Mouse (Mus musculus) spleen, adult 2 months (tissue): ENCODE results near the gene Ntrk3. TPM values are rescaled to one million over a fixed set of nuclear protein-coding genes. Genes with fewer than 3 reads are reported as not detected.

Experiments used
- DNase-seq, 2 experiments: peaks; one replicate each; pipeline versions ENCODE4 v3.0.0 to v3.0.0-alpha.2; 2012 to 2021; ENCODE audit warnings: low spot score in 2 of 2, low read depth in 1 of 2
- H3K27ac ChIP-seq: fragments of 200-500 bp; 2 replicates; pipeline ENCODE4 v1.5.1; 2012; ENCODE audit warnings: low read length, inconsistent platforms; ENCODE audit not compliant: insufficient read depth
- H3K27me3 ChIP-seq: fragments of 200-500 bp; 2 replicates; pipeline ENCODE4 v1.6.1; 2012; ENCODE audit warnings: mild to moderate bottlenecking, moderate library complexity, low read length, inconsistent platforms; ENCODE audit not compliant: control insufficient read depth, insufficient read depth
- H3K36me3 ChIP-seq: fragments of 200-500 bp; 2 replicates; pipeline ENCODE4 v1.6.1; 2012; ENCODE audit warnings: mild to moderate bottlenecking, low read length, inconsistent platforms; ENCODE audit not compliant: control insufficient read depth, insufficient read depth
- H3K4me1 ChIP-seq: fragments of 200-500 bp; 2 replicates; pipeline ENCODE4 v1.6.1; 2011; ENCODE audit warnings: inconsistent platforms; ENCODE audit not compliant: control insufficient read depth, insufficient read depth, insufficient read length
- H3K4me3 ChIP-seq: fragments of 200-500 bp; 2 replicates; pipeline ENCODE4 v1.5.1; 2011; ENCODE audit warnings: mild to moderate bottlenecking, inconsistent platforms; ENCODE audit not compliant: insufficient read depth, insufficient read length; ENCODE audit errors: extremely low read depth
- CTCF ChIP-seq: fragments of 200-500 bp; IDR thresholded peaks from 2 replicates; pipeline ENCODE4 v1.5.1; 2011; ENCODE audit warnings: mild to moderate bottlenecking, inconsistent platforms; ENCODE audit not compliant: insufficient read depth, insufficient read length, insufficient replicate concordance; ENCODE audit errors: extremely low read depth
- POLR2A ChIP-seq: fragments of 200-500 bp; IDR thresholded peaks from 2 replicates; pipeline ENCODE4 v1.6.1; 2011; ENCODE audit warnings: low read depth, low read length, inconsistent platforms
- WGBS: fragments of 180-500 bp; shearing (Covaris S2); methylation state at CpG from one replicate; pipeline ENCODE4 v1.1.7; 2018; 5-methylcytosine and 5-hydroxymethylcytosine counted together
- polyA plus RNA-seq: library from polyadenylated mRNA; depleted of rRNA; stranded (reverse); fragments of >200 nt; gene quantifications from 2 replicates; pipeline ENCODE4 v1.2.3, GENCODE M21; 2012

The Ntrk3 gene
- polyA plus RNA-seq, 1 experiment = 1.5 TPM

- Histone ChIP-seq H3K4me1 (no peaks in the 10 kb centered on the region), H3K27ac (no peak overlapping the region), H3K36me3 (no peaks in the 10 kb centered on the region), H3K27me3 (no peaks in the 10 kb centered on the region), H3K4me3 (no peak overlapping the region)
- 88% methylated on average over 3 of the region's 3 CpGs for WGBS
- no peak for DNase-seq
- TF ChIP-seq POLR2A (no peak), CTCF (no peak)
Observed at GRCm38 (mm10) chr7:78483729-78484128, 254.1 kb downstream of the Ntrk3 start.

GRCm38 (mm10) chr7:78483061-78483460 lies 254.8 kb downstream of the Ntrk3 start:
- DNase-seq = no peak
- 87% methylated on average over 2 of the region's 2 CpGs for WGBS
- Histone ChIP-seq H3K36me3 (no peaks in the 10 kb centered on the region), H3K27ac (no peak overlapping the region), H3K27me3 (no peaks in the 10 kb centered on the region), H3K4me3 (no peak overlapping the region), H3K4me1 (no peaks in the 10 kb centered on the region)
- TF ChIP-seq CTCF = no peak
- TF ChIP-seq POLR2A = no peak

DNA sequence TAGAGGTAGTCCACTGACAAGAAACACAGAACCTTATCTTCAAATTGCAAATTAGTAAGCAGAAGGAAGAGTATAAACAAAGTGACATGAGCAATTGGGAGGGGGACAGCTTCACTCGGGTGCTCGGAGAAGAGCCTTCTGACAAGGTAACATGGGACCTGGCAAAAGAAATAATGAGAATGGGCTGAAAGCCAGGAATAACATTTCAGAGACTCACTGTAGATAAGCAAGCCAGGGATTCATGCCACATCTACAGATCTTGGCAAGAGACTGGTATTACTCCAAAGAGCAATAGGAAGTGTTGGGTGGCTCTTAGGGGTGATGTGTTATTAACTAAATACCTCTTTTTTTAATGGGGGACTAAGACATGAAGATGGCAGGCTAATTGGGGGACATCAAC lies 258.9 kb downstream of the Ntrk3 start:
- no peaks in the 10 kb centered on the region for H3K27me3 ChIP-seq
- WGBS = 88% methylated on average over 2 of the region's 2 CpGs
- TF ChIP-seq CTCF (no peak), POLR2A (no peak)
- no peaks in the 10 kb centered on the region for H3K4me1 ChIP-seq
- H3K36me3 ChIP-seq = no peaks in the 10 kb centered on the region
- H3K27ac ChIP-seq = no peak overlapping the region
- H3K4me3 ChIP-seq = no peak overlapping the region
- DNase-seq = no peak

DNA sequence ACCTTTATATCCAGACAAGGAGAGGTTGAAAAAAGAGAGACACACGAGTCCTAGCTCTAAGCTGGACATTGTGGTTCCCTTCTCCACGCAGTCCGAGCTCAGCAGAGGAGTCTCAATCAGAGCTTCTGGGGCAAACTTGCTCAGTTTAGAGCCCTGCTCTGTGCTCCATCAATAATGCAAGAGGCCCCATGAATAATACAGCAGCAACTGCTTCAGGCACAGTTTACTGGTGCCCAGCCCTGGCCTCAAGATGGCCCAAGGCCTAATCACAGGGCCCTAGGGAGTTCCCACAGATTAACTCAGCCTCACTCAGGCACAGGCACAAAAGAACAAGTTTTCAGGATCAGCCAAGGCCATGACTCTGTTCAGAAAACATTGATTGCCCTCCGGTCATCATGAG lies 266.1 kb downstream of the Ntrk3 start:
- H3K36me3 ChIP-seq = no peaks in the 10 kb centered on the region
- DNase-seq = no peak
- TF ChIP-seq POLR2A (no peak), CTCF (no peak)
- WGBS = 78% methylated on average over 4 of the region's 4 CpGs
- H3K27me3 ChIP-seq = no peaks in the 10 kb centered on the region
- no peak overlapping the region for H3K4me3 ChIP-seq
- H3K27ac ChIP-seq = no peak overlapping the region
- H3K4me1 ChIP-seq = no peaks in the 10 kb centered on the region

DNA sequence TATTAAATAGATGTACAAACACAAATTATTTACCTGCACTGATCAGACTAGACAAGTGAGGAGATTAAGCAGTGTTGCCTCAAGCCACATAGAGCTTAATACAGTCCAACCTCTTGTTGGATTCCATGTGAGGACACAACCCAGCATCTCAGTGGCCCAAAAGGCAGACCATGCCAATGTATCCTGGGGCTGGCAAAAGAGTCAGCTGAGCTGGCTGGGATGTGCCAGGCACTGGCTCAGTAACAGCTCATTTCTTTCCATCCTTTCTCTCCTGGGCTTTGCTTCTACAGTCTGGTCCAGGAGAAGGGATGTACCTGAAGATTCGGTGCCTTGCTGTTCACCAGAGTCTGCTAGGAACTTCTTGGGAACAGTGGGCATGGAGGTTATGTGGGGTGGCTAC lies 266.5 kb downstream of the Ntrk3 start:
- Histone ChIP-seq H3K27ac (no peak overlapping the region), H3K4me1 (no peaks in the 10 kb centered on the region), H3K27me3 (no peaks in the 10 kb centered on the region), H3K4me3 (no peak overlapping the region), H3K36me3 (no peaks in the 10 kb centered on the region)
- WGBS = 88% methylated on average over 1 of the region's 1 CpGs
- no peak for DNase-seq
- TF ChIP-seq POLR2A (no peak), CTCF (no peak)

DNA sequence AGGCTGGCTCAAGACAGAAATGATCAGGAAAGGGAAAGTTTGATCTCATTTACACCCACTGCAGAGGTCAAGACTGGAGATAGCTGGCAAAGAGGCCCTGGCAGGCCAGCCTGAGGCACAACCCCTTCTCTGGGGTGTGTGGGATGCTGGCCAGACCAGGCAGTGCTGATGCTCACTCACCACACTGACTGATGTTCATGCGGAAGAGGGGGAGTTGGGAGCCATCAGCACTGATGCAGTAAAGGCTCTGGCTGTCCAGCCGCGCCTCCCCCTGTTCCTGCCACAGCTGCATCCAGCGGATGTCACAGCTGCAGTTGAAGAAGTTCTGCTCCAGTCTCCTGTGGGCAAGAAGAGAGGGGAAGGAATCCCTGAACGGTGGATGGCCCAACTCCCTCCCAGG lies 275.2 kb downstream of the Ntrk3 start:
- no peak overlapping the region for H3K27ac ChIP-seq
- H3K36me3 ChIP-seq = no peaks in the 10 kb centered on the region
- no peak for TF ChIP-seq CTCF
- no peak for TF ChIP-seq POLR2A
- H3K4me1 ChIP-seq = no peaks in the 10 kb centered on the region
- WGBS = 77% methylated on average over 5 of the region's 5 CpGs
- DNase-seq = no peak
- H3K4me3 ChIP-seq = no peak overlapping the region
- H3K27me3 ChIP-seq = no peaks in the 10 kb centered on the region

GRCm38 (mm10) chr7:78459021-78459420 lies 278.8 kb downstream of the Ntrk3 start:
- TF ChIP-seq POLR2A (no peak), CTCF (no peak)
- no peaks in the 10 kb centered on the region for H3K4me1 ChIP-seq
- no peaks in the 10 kb centered on the region for H3K36me3 ChIP-seq
- no peak for DNase-seq
- 53% methylated on average over 1 of the region's 1 CpGs for WGBS
- H3K4me3 ChIP-seq = no peak overlapping the region
- H3K27me3 ChIP-seq = no peaks in the 10 kb centered on the region
- H3K27ac ChIP-seq = no peak overlapping the region

GRCm38 (mm10) chr7:78451666-78452065 lies 286.1 kb downstream of the Ntrk3 start:
- DNase-seq = peak in 1 of 2 experiments; percentile 14
- H3K4me3 ChIP-seq = no peak overlapping the region
- no peaks in the 10 kb centered on the region for H3K4me1 ChIP-seq
- no peaks in the 10 kb centered on the region for H3K27me3 ChIP-seq
- 68% methylated on average over 2 of the region's 2 CpGs for WGBS
- TF ChIP-seq CTCF (no peak), POLR2A (no peak)
- peak overlapping the region; percentile 65; the same call in 1 of the 2 replicates for H3K27ac ChIP-seq
- no peaks in the 10 kb centered on the region for H3K36me3 ChIP-seq
